Mouse (Mus musculus): Measurements from ENCODE around the gene Arhgap40. TPM values are rescaled to one million over a fixed set of nuclear protein-coding genes. Genes with fewer than 3 reads are reported as not detected.

The Arhgap40 gene
- polyA plus RNA-seq, 1 experiment from 2014 or later: not detected

- Histone ChIP-seq H3K4me2 (ENCODE audit: low read depth, low read length) (peak overlapping the region; percentile 50), H3K27ac (ENCODE audit: low read depth) (no peak overlapping the region), H3K27me3 (ENCODE audit: insufficient read depth, low read length) (peaks cover 29% of the 10 kb centered on the region), H3K36me3 (replicated peaks; ENCODE audit: insufficient read depth, low read length) (no peaks in the 10 kb centered on the region), H3K9me3 (ENCODE audit: low read length) (no peaks in the 10 kb centered on the region), H3K9ac (replicated peaks) (no peak overlapping the region), H3K4me1 (ENCODE audit: insufficient read depth) (peaks cover 6% of the 10 kb centered on the region), H3K4me3 (ENCODE audit: low read depth, low read length) (no peak overlapping the region)
- WGBS (ENCODE audit: insufficient replicate concordance): 3% methylated on average over 8 of the region's 8 CpGs
- DNase-seq (no peak), ATAC-seq (no peak)
- TF ChIP-seq CTCF (IDR thresholded peaks at IDR 0.05; ENCODE audit: low read depth) (no peak), EP300 (IDR thresholded peaks at IDR 0.05; ENCODE audit: low read depth) (no peak)
Measured at GRCm38 (mm10) chr2:158555812-158556211, 43.2 kb downstream of the Arhgap40 start.

GRCm38 (mm10) chr2:158556225-158556624, 43.6 kb downstream of the Arhgap40 start:
- H3K4me1 ChIP-seq (ENCODE audit: insufficient read depth): peaks cover 6% of the 10 kb centered on the region
- no peak overlapping the region for H3K4me3 ChIP-seq (ENCODE audit: low read depth, low read length)
- no peaks in the 10 kb centered on the region for H3K36me3 ChIP-seq (replicated peaks; ENCODE audit: insufficient read depth, low read length)
- H3K4me2 ChIP-seq (ENCODE audit: low read depth, low read length): peak overlapping the region; percentile 50
- H3K9me3 ChIP-seq (ENCODE audit: low read length): no peaks in the 10 kb centered on the region
- peak; percentile 75 for DNase-seq
- peak; percentile 13; the same call in 1 of the 2 replicates for ATAC-seq
- TF ChIP-seq CTCF (IDR thresholded peaks at IDR 0.05; ENCODE audit: low read depth) (peak; percentile 87), EP300 (IDR thresholded peaks at IDR 0.05; ENCODE audit: low read depth) (no peak)
- 3% methylated on average over 20 of the region's 20 CpGs for WGBS (ENCODE audit: insufficient replicate concordance)
- H3K27ac ChIP-seq (ENCODE audit: low read depth): no peak overlapping the region
- peaks cover 29% of the 10 kb centered on the region for H3K27me3 ChIP-seq (ENCODE audit: insufficient read depth, low read length)
- H3K9ac ChIP-seq (replicated peaks): no peak overlapping the region

GRCm38 (mm10) chr2:158556750-158557149, 44.2 kb downstream of the Arhgap40 start:
- Histone ChIP-seq H3K4me1 (ENCODE audit: insufficient read depth) (peaks cover 6% of the 10 kb centered on the region), H3K4me2 (ENCODE audit: low read depth, low read length) (no peak overlapping the region), H3K9ac (replicated peaks) (no peak overlapping the region), H3K36me3 (replicated peaks; ENCODE audit: insufficient read depth, low read length) (no peaks in the 10 kb centered on the region), H3K27me3 (ENCODE audit: insufficient read depth, low read length) (peaks cover 29% of the 10 kb centered on the region), H3K27ac (ENCODE audit: low read depth) (no peak overlapping the region), H3K4me3 (ENCODE audit: low read depth, low read length) (no peak overlapping the region), H3K9me3 (ENCODE audit: low read length) (no peaks in the 10 kb centered on the region)
- 20% methylated on average over 5 of the region's 5 CpGs for WGBS (ENCODE audit: insufficient replicate concordance)
- no peak for TF ChIP-seq CTCF (IDR thresholded peaks at IDR 0.05; ENCODE audit: low read depth)
- TF ChIP-seq EP300 (IDR thresholded peaks at IDR 0.05; ENCODE audit: low read depth): no peak
- ATAC-seq (no peak), DNase-seq (no peak)

- H3K4me3 ChIP-seq (ENCODE audit: low read depth, low read length): no peak overlapping the region
- no peak overlapping the region for H3K4me2 ChIP-seq (ENCODE audit: low read depth, low read length)
- DNase-seq (no peak), ATAC-seq (no peak)
- H3K9ac ChIP-seq (replicated peaks): no peak overlapping the region
- no peaks in the 10 kb centered on the region for H3K9me3 ChIP-seq (ENCODE audit: low read length)
- H3K27ac ChIP-seq (ENCODE audit: low read depth): no peak overlapping the region
- 57% methylated on average over 6 of the region's 6 CpGs for WGBS (ENCODE audit: insufficient replicate concordance)
- no peaks in the 10 kb centered on the region for H3K36me3 ChIP-seq (replicated peaks; ENCODE audit: insufficient read depth, low read length)
- 0 out of 2 replicates have a peak, but pooled peaks cover 10% of the 10 kb centered on the region for H3K27me3 ChIP-seq (ENCODE audit: insufficient read depth, low read length)
- peaks cover 6% of the 10 kb centered on the region for H3K4me1 ChIP-seq (ENCODE audit: insufficient read depth)
- TF ChIP-seq EP300 (IDR thresholded peaks at IDR 0.05; ENCODE audit: low read depth) (no peak), CTCF (IDR thresholded peaks at IDR 0.05; ENCODE audit: low read depth) (no peak)
Measured at GRCm38 (mm10) chr2:158559945-158560344, 47.3 kb downstream of the Arhgap40 start.

- 26% methylated on average over 9 of the region's 9 CpGs for WGBS (ENCODE audit: insufficient replicate concordance)
- DNase-seq: no peak
- H3K9ac ChIP-seq (replicated peaks): no peak overlapping the region
- H3K4me1 ChIP-seq (ENCODE audit: insufficient read depth): peaks cover 4% of the 10 kb centered on the region
- no peak overlapping the region for H3K4me3 ChIP-seq (ENCODE audit: low read depth, low read length)
- H3K27me3 ChIP-seq (ENCODE audit: insufficient read depth, low read length): 0 out of 2 replicates have a peak, but pooled peaks cover 7% of the 10 kb centered on the region
- no peak overlapping the region for H3K4me2 ChIP-seq (ENCODE audit: low read depth, low read length)
- no peaks in the 10 kb centered on the region for H3K36me3 ChIP-seq (replicated peaks; ENCODE audit: insufficient read depth, low read length)
- ATAC-seq: no peak
- H3K9me3 ChIP-seq (ENCODE audit: low read length): no peaks in the 10 kb centered on the region
- TF ChIP-seq CTCF (IDR thresholded peaks at IDR 0.05; ENCODE audit: low read depth) (no peak), EP300 (IDR thresholded peaks at IDR 0.05; ENCODE audit: low read depth) (no peak)
- H3K27ac ChIP-seq (ENCODE audit: low read depth): no peak overlapping the region
Measured at GRCm38 (mm10) chr2:158560801-158561200, 48.2 kb downstream of the Arhgap40 start.

GRCm38 (mm10) chr2:158561371-158562144, 49.0 kb downstream of the Arhgap40 start:
- TF ChIP-seq CTCF (IDR thresholded peaks at IDR 0.05; ENCODE audit: low read depth): no peak
- no peak for TF ChIP-seq EP300 (IDR thresholded peaks at IDR 0.05; ENCODE audit: low read depth)
- ATAC-seq: no peak
- 20% methylated on average over 3 of the region's 3 CpGs for WGBS (ENCODE audit: insufficient replicate concordance)

More at GRCm38 (mm10) chr2:158561371-158562144, 49.0 kb downstream of the Arhgap40 start:
- H3K4me2 ChIP-seq (ENCODE audit: low read depth, low read length): no peak overlapping the region
- no peaks in the 10 kb centered on the region; the same call in 1 of the 2 replicates for H3K4me1 ChIP-seq (ENCODE audit: insufficient read depth)
- H3K27ac ChIP-seq (ENCODE audit: low read depth): no peak overlapping the region
- H3K4me3 ChIP-seq (ENCODE audit: low read depth, low read length): no peak overlapping the region
- H3K9ac ChIP-seq (replicated peaks): no peak overlapping the region
- no peak for DNase-seq
- H3K9me3 ChIP-seq (ENCODE audit: low read length): no peaks in the 10 kb centered on the region
- H3K27me3 ChIP-seq (ENCODE audit: insufficient read depth, low read length): 0 out of 2 replicates have a peak, but pooled peaks cover 2% of the 10 kb centered on the region
- no peaks in the 10 kb centered on the region for H3K36me3 ChIP-seq (replicated peaks; ENCODE audit: insufficient read depth, low read length)

All from liver, postnatal 0 days (tissue).